Mouse (Mus musculus): ENCODE measurements around the gene Rufy4. TPM values are rescaled to one million over a fixed set of nuclear protein-coding genes. Genes with fewer than 3 reads are reported as not detected.
A peak's percentile ranks its signal among the peaks of the same experiment; 100 is the strongest.

Gene Rufy4
- polyA plus RNA-seq, 1 experiment = 0.18 TPM

DNA sequence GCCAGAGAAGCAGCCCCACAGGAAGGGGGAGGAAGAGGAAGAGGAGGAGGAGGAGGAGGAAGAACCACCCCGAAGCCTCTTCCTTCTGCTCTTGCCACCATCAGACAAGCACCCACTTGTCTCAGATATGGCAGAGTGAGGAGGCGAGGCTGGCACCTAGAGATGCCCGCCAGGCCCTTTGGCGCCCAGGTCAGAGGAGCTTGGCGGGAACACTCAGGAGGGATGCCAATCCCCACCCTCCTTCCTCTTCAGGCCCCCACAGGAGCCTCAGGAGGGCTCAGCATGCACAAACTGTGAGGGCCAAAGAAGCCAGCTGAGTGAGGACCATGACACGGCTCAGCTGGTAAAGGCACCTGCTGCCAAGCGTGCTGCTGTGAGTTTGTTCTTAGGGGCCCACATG lies 4.2 kb upstream of the Rufy4 start:
- Histone ChIP-seq H3K4me1 (ENCODE audit: control insufficient read depth, insufficient read depth, low read length) (0 out of 2 replicates have a peak, but pooled peaks cover 3% of the 10 kb centered on the region), H3K27me3 (ENCODE audit: control insufficient read depth, insufficient read depth, low read length) (peaks cover 7% of the 10 kb centered on the region; the same call in 1 of the 2 replicates), H3K4me3 (replicated peaks; ENCODE audit: insufficient read depth, low read depth, low read length) (no peak overlapping the region), H3K27ac (ENCODE audit: insufficient read depth, low read length) (no peak overlapping the region)
- no peak for DNase-seq
- no peak for TF ChIP-seq CTCF (IDR thresholded peaks at IDR 0.05; ENCODE audit: borderline replicate concordance, insufficient read depth, low read depth, low read length)
- no peak for TF ChIP-seq POLR2A (IDR thresholded peaks at IDR 0.05; ENCODE audit: borderline replicate concordance, insufficient read depth, low read length)
- 47% methylated on average over 7 of the region's 7 CpGs for WGBS

- WGBS = 32% methylated on average over 9 of the region's 9 CpGs
- peaks cover 7% of the 10 kb centered on the region; the same call in 1 of the 2 replicates for H3K27me3 ChIP-seq (ENCODE audit: control insufficient read depth, insufficient read depth, low read length)
- H3K27ac ChIP-seq (ENCODE audit: insufficient read depth, low read length) = no peak overlapping the region
- TF ChIP-seq CTCF (IDR thresholded peaks at IDR 0.05; ENCODE audit: borderline replicate concordance, insufficient read depth, low read depth, low read length) = no peak
- TF ChIP-seq POLR2A (IDR thresholded peaks at IDR 0.05; ENCODE audit: borderline replicate concordance, insufficient read depth, low read length) = no peak
- DNase-seq = no peak
- 0 out of 2 replicates have a peak, but pooled peaks cover 3% of the 10 kb centered on the region for H3K4me1 ChIP-seq (ENCODE audit: control insufficient read depth, insufficient read depth, low read length)
- no peak overlapping the region for H3K4me3 ChIP-seq (replicated peaks; ENCODE audit: insufficient read depth, low read depth, low read length)
Measured at GRCm38 (mm10) chr1:74121821-74122576, 3.3 kb upstream of the Rufy4 start.

- H3K27me3 ChIP-seq (ENCODE audit: control insufficient read depth, insufficient read depth, low read length) = peaks cover 6% of the 10 kb centered on the region; the same call in 1 of the 2 replicates
- H3K27ac ChIP-seq (ENCODE audit: insufficient read depth, low read length) = no peak overlapping the region
- DNase-seq = no peak
- 85% methylated on average over 8 of the region's 8 CpGs for WGBS
- 0 out of 2 replicates have a peak, but pooled peaks cover 3% of the 10 kb centered on the region for H3K4me1 ChIP-seq (ENCODE audit: control insufficient read depth, insufficient read depth, low read length)
- TF ChIP-seq POLR2A (IDR thresholded peaks at IDR 0.05; ENCODE audit: borderline replicate concordance, insufficient read depth, low read length) (no peak), CTCF (IDR thresholded peaks at IDR 0.05; ENCODE audit: borderline replicate concordance, insufficient read depth, low read depth, low read length) (no peak)
- no peak overlapping the region for H3K4me3 ChIP-seq (replicated peaks; ENCODE audit: insufficient read depth, low read depth, low read length)
Measured at GRCm38 (mm10) chr1:74123215-74123614, 2.1 kb upstream of the Rufy4 start.

DNA sequence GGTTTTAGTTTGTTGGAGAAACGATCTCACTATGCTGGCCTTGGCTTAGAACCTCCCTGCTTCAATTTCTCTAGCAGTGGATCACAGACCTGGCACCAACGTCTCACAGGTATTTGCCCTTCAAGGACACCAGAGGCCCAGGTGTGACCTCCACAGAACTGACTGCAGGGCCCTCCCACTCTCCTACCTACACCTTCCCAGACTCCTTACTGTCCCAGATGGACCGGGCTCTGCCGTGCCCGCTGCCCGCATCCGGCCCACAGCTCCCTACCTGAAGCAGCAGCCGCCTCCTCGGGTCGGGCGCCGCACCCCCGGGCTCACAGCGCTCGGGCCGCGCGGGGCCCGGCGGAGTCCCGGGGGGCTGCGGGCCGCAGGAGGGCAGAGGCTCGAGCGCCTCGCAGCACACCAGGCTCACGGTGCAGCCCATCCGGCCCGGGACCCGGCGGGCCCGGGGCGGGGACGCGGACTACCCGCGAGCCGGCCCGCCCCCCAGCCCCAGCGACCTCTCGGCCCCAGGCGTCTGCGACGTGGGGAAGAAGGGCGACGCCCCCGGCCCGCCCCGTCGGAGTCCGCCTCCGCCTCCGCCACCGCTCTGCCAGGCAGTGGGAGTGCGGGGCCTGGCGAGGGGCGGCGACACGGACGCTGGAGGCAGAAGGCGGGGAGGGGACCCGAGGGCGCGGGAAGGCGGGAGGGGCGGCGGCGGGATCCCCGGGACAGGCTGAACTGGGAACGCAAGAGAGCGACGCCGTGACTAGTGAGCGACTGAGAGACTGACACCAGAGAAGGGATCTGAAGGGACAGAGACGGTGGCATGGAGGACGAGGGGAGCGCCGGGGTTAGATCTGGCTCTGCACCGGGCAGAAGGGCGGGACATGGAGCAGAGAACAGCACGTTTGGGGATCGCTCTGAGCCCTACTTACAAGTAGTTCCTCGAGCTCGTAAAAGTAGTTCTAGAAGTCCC lies 1.0 kb upstream of the Rufy4 start, which contains the start of gene Tns1:
Gene Tns1 (minus strand): TSS at position 429 of the 961 bp plus-strand sequence.
- peaks cover 6% of the 10 kb centered on the region; the same call in 1 of the 2 replicates for H3K27me3 ChIP-seq (ENCODE audit: control insufficient read depth, insufficient read depth, low read length)
- TF ChIP-seq POLR2A (IDR thresholded peaks at IDR 0.05; ENCODE audit: borderline replicate concordance, insufficient read depth, low read length) (no peak), CTCF (IDR thresholded peaks at IDR 0.05; ENCODE audit: borderline replicate concordance, insufficient read depth, low read depth, low read length) (no peak)
- 4% methylated on average over 84 of the region's 84 CpGs for WGBS
- peak within 1 kb of the TSS; percentile 45 for H3K4me3 ChIP-seq (replicated peaks; ENCODE audit: insufficient read depth, low read depth, low read length)
- 0 out of 2 replicates have a peak, but pooled peaks cover 3% of the 10 kb centered on the region for H3K4me1 ChIP-seq (ENCODE audit: control insufficient read depth, insufficient read depth, low read length)
- H3K27ac ChIP-seq (ENCODE audit: insufficient read depth, low read length) = no peak within 1 kb of the TSS
- DNase-seq = no peak

DNA sequence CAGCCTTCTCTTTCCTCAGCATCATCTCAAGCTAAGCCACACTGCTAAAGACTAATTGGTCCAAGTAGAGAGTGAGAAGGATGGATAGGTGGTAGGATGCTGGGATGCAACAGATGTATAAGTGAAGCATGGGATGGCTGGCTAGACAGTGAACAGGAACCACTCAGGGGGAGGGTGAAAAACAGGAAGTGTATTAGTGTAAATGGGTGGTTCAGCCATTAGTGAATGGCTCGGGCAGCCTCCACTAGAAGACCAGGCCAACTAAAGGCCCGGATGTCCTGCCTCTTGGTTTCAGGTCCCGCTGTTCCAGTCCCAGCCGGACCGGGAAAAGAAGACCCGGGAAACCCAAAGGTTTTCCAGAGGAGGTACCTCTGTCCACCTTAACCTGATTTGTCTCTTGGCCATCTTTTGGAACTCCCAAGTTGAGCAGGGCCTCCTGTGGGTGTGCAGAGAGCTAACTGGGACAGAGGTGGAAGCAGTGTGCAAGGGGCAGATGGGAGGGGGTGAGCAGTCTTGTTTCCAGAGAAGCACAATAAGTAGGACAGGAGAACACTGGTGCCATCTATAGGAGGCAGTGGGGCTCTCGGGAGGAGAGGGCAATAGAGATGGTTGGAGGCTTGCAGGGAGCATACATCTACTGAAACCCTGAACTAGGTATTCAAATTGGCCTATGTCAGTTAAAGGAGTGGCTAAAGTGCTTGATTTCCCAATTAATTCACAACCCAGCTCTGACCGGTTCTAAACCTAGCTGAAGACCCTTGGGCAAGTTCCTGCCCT lies 5.7 kb downstream of the Rufy4 start:
- H3K4me1 ChIP-seq (ENCODE audit: control insufficient read depth, insufficient read depth, low read length) = 0 out of 2 replicates have a peak, but pooled peaks cover 4% of the 10 kb centered on the region
- TF ChIP-seq POLR2A (IDR thresholded peaks at IDR 0.05; ENCODE audit: borderline replicate concordance, insufficient read depth, low read length) (no peak), CTCF (IDR thresholded peaks at IDR 0.05; ENCODE audit: borderline replicate concordance, insufficient read depth, low read depth, low read length) (no peak)
- 89% methylated on average over 8 of the region's 8 CpGs for WGBS
- no peak for DNase-seq
- H3K27me3 ChIP-seq (ENCODE audit: control insufficient read depth, insufficient read depth, low read length) = no peaks in the 10 kb centered on the region
- no peak overlapping the region for H3K27ac ChIP-seq (ENCODE audit: insufficient read depth, low read length)
- no peak overlapping the region for H3K4me3 ChIP-seq (replicated peaks; ENCODE audit: insufficient read depth, low read depth, low read length)

DNA sequence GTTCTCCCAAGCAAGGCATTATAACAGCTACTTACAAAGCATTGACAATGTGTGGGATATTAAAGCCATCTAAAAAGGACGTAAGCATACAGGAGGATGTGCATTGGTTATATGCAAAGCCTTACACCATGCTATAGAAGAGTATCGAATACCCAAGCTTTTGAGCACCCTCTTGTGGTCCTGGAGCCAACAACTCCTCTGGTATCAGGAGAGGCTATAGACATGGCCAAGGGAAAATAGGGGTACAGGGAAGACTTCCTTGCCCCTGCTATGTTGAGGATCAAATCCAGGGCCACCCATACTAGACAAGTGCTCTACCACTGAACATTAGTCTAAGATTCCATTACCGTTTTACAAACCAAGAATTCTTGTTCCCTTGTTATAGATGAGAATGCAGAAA lies 6.7 kb downstream of the Rufy4 start:
- H3K4me1 ChIP-seq (ENCODE audit: control insufficient read depth, insufficient read depth, low read length) = 0 out of 2 replicates have a peak, but pooled peaks cover 4% of the 10 kb centered on the region
- no peak for TF ChIP-seq POLR2A (IDR thresholded peaks at IDR 0.05; ENCODE audit: borderline replicate concordance, insufficient read depth, low read length)
- TF ChIP-seq CTCF (IDR thresholded peaks at IDR 0.05; ENCODE audit: borderline replicate concordance, insufficient read depth, low read depth, low read length) = no peak
- WGBS = 74% methylated on average over 3 of the region's 3 CpGs
- no peak overlapping the region for H3K4me3 ChIP-seq (replicated peaks; ENCODE audit: insufficient read depth, low read depth, low read length)
- no peak overlapping the region for H3K27ac ChIP-seq (ENCODE audit: insufficient read depth, low read length)
- no peaks in the 10 kb centered on the region for H3K27me3 ChIP-seq (ENCODE audit: control insufficient read depth, insufficient read depth, low read length)
- no peak for DNase-seq

- Histone ChIP-seq H3K27me3 (ENCODE audit: control insufficient read depth, insufficient read depth, low read length) (no peaks in the 10 kb centered on the region), H3K4me3 (replicated peaks; ENCODE audit: insufficient read depth, low read depth, low read length) (no peak overlapping the region), H3K27ac (ENCODE audit: insufficient read depth, low read length) (no peak overlapping the region), H3K4me1 (ENCODE audit: control insufficient read depth, insufficient read depth, low read length) (0 out of 2 replicates have a peak, but pooled peaks cover 4% of the 10 kb centered on the region)
- no peak for DNase-seq
- TF ChIP-seq POLR2A (IDR thresholded peaks at IDR 0.05; ENCODE audit: borderline replicate concordance, insufficient read depth, low read length) = no peak
- TF ChIP-seq CTCF (IDR thresholded peaks at IDR 0.05; ENCODE audit: borderline replicate concordance, insufficient read depth, low read depth, low read length) = no peak
- 28% methylated on average over 6 of the region's 6 CpGs for WGBS
Measured at GRCm38 (mm10) chr1:74133954-74134353, 8.6 kb downstream of the Rufy4 start.
